Mouse (Mus musculus): ENCODE measurements around the gene Csnk2a2.

GRCm38 (mm10) chr8:95468995-95469394, 20.8 kb downstream of the Csnk2a2 start:
- TF ChIP-seq POLR2A (IDR thresholded peaks at IDR 0.05; ENCODE audit: insufficient read length, low read depth) (no peak), TCF3 (IDR thresholded peaks at IDR 0.05; ENCODE audit: insufficient read length, low read depth) (no peak), MYOD1 (IDR thresholded peaks at IDR 0.05; ENCODE audit: control insufficient read depth in 1 of 3, insufficient read length in 2 of 3, low read depth in 2 of 3) (no peak), POLR2AphosphoS2 (IDR thresholded peaks at IDR 0.05; ENCODE audit: insufficient read length, low read depth) (no peak), REST (IDR thresholded peaks at IDR 0.05; ENCODE audit: insufficient read depth, insufficient read length) (no peak), USF1 (IDR thresholded peaks at IDR 0.05; ENCODE audit: low read depth) (no peak), SRF (IDR thresholded peaks at IDR 0.05; ENCODE audit: control insufficient read depth, insufficient read length, low read depth) (no peak), MAX (IDR thresholded peaks at IDR 0.05; ENCODE audit: low read depth) (no peak), MYOG (IDR thresholded peaks at IDR 0.05; ENCODE audit: control insufficient read depth in 1 of 3, insufficient read depth in 1 of 3, insufficient read length in 2 of 3, low read depth in 2 of 3) (no peak), E2F4 (IDR thresholded peaks at IDR 0.05; ENCODE audit: insufficient read depth) (no peak)

All from myocyte (in vitro differentiated cells).